Mouse (Mus musculus): ENCODE data around the gene Rs1. TPM values are rescaled to one million over a fixed set of nuclear protein-coding genes. Genes with fewer than 3 reads are reported as not detected.
"Not testable (repeated sequence)": the region's sequence is repeated elsewhere in the genome, so short reads cannot be mapped to it uniquely, and the experiment has no call there.

Rs1 gene
- polyA plus RNA-seq (2011; ENCODE audit: insufficient read depth, insufficient read length, low replicate concordance, missing spikeins), result not detected in 2 replicates

DNA sequence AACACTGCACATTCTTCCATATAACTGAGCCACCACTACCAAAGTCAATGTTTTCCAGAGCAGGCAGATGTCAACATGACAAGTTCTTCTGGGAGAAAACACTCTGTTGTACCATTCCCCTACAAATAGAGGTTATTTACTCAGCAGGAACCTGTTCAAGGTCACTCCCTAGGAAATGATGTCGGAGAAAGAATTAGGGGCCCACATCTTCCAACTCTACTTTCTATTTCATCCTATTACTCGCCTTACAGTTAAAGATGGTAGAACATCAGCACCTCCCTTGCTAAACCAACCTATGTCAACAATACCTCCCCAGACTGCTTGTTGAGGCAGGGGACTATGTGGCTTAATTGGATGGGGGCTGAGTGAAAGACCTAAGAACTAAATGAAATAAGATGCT lies at the start of gene Rs1:
Rs1 (plus strand) TSS at position 301 of the 400 bp plus-strand sequence.
- TF ChIP-seq POLR2A (IDR thresholded peaks at IDR 0.05; ENCODE audit: borderline replicate concordance, control insufficient read depth, low read depth, low read length) (no peak), CTCF (IDR thresholded peaks at IDR 0.05; ENCODE audit: control insufficient read depth, insufficient read depth, low read length) (no peak)
- Histone ChIP-seq H3K4me1 (ENCODE audit: control insufficient read depth, insufficient read depth, low read length) (no peaks in the 10 kb centered on the region; the same call in 1 of the 2 replicates), H3K4me3 (replicated peaks; ENCODE audit: control insufficient read depth, low read depth, low read length) (no peak within 1 kb of the TSS), H3K27ac (ENCODE audit: control insufficient read depth, insufficient read depth, low read depth, low read length, poor library complexity) (no peak within 1 kb of the TSS)
- WGBS, result 83% methylated on average over 2 of the region's 2 CpGs

DNA sequence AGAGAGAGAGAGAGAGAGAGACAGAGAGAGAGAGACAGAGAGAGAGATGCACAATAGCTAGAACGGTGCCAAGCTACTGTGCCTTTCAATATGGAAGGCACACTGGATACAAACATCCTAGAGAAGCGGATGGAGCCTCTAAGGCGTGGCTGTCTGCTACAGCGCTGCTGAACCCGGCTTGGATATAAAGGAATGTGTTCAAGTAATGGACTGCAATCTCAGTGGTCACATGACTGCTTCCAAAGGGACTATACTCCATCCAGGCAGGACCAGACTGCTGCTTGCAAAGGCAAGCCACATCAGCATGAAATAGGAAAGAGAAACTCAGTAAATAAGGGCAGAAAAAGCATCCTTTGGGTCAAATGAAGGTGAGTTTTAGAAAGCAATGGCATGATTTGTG lies 32.2 kb upstream of the Rs1 start, which contains the start of gene Ppef1:
Ppef1 (minus strand) TSS at position 116 of the 400 bp plus-strand sequence.
- WGBS, result 69% methylated on average over 5 of the region's 5 CpGs
- TF ChIP-seq CTCF (IDR thresholded peaks at IDR 0.05; ENCODE audit: control insufficient read depth, insufficient read depth, low read length), result no peak
- H3K4me3 ChIP-seq (replicated peaks; ENCODE audit: control insufficient read depth, low read depth, low read length), result no peak within 1 kb of the TSS

DNA sequence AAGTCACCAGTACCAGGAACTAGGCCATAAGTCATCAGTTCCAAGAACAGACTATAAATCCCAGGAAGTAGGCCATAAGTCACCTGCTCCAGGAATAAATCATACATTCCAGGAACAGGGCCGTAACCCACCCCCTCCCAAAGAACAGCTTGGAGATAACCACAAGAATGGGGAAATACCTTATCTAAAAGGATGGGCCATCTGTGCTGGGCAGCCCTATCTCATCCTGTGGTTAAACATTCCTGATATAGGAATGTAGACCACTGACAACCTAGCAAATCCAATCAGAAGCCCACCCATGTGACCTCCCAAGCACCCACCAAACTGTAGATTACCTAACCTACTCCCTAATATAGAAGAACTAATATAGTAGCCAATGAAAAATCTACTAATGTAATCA lies 22.4 kb upstream of the Rs1 start:
- WGBS, result 52% methylated on average over 1 of the region's 1 CpGs
- Histone ChIP-seq H3K27ac (ENCODE audit: control insufficient read depth, insufficient read depth, low read depth, low read length, poor library complexity) (no peak overlapping the region), H3K4me3 (replicated peaks; ENCODE audit: control insufficient read depth, low read depth, low read length) (no peak overlapping the region), H3K4me1 (ENCODE audit: control insufficient read depth, insufficient read depth, low read length) (no peaks in the 10 kb centered on the region)
- TF ChIP-seq POLR2A (IDR thresholded peaks at IDR 0.05; ENCODE audit: borderline replicate concordance, control insufficient read depth, low read depth, low read length), result no peak
- no peak for TF ChIP-seq CTCF (IDR thresholded peaks at IDR 0.05; ENCODE audit: control insufficient read depth, insufficient read depth, low read length)

More for the DNA sequence above, 32.2 kb upstream of the Rs1 start, which contains the start of gene Ppef1:
- Histone ChIP-seq H3K27ac (ENCODE audit: control insufficient read depth, insufficient read depth, low read depth, low read length, poor library complexity) (no peak within 1 kb of the TSS), H3K4me1 (ENCODE audit: control insufficient read depth, insufficient read depth, low read length) (no peaks in the 10 kb centered on the region)

DNA sequence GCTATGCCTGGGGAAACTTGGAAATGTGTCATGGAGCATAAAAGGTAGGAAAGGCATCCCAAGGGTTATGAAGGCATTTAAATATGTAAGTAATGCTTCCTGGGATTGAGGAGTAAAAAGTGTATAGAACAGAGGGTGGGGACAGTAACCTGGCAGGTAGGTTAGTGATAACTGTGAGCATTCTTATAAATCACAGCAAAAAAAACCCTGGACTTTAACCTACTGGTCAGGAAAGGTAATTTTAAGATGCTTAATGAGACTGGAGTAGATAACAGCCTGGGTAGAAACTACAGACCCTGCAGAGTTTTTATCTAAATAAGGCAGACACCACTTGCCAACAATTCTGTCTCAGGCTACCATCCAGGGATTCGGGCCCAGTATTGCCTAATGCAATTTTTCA lies 19.2 kb upstream of the Rs1 start:
- TF ChIP-seq CTCF (IDR thresholded peaks at IDR 0.05; ENCODE audit: control insufficient read depth, insufficient read depth, low read length), result no peak
- no peak for TF ChIP-seq POLR2A (IDR thresholded peaks at IDR 0.05; ENCODE audit: borderline replicate concordance, control insufficient read depth, low read depth, low read length)
- WGBS, result 71% methylated on average over 1 of the region's 1 CpGs
- Histone ChIP-seq H3K4me1 (ENCODE audit: control insufficient read depth, insufficient read depth, low read length) (no peaks in the 10 kb centered on the region), H3K27ac (ENCODE audit: control insufficient read depth, insufficient read depth, low read depth, low read length, poor library complexity) (no peak overlapping the region), H3K4me3 (replicated peaks; ENCODE audit: control insufficient read depth, low read depth, low read length) (no peak overlapping the region)

DNA sequence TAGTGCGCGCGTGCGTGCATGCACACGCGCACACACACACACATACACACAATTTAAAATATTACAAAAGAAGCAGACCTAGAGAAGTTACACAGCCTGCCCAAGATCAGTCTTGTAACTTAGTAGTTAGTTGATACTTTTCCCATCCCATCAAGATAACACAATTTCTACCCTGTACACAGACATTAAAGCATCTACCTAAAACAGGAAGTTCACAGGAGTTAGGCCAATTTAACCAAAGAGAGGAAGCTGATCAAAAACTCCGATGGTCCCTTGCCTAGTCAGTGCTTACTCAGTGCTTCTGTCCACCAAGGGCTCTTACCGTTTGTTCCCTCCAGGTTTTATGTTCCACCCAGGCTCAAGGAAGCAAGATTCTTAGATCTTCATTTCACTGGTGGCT lies 17.0 kb upstream of the Rs1 start:
- Histone ChIP-seq H3K4me3 (replicated peaks; ENCODE audit: control insufficient read depth, low read depth, low read length) (no peak overlapping the region), H3K4me1 (ENCODE audit: control insufficient read depth, insufficient read depth, low read length) (no peaks in the 10 kb centered on the region), H3K27ac (ENCODE audit: control insufficient read depth, insufficient read depth, low read depth, low read length, poor library complexity) (no peak overlapping the region)
- 78% methylated on average over 8 of the region's 8 CpGs for WGBS
- no peak for TF ChIP-seq POLR2A (IDR thresholded peaks at IDR 0.05; ENCODE audit: borderline replicate concordance, control insufficient read depth, low read depth, low read length)

DNA sequence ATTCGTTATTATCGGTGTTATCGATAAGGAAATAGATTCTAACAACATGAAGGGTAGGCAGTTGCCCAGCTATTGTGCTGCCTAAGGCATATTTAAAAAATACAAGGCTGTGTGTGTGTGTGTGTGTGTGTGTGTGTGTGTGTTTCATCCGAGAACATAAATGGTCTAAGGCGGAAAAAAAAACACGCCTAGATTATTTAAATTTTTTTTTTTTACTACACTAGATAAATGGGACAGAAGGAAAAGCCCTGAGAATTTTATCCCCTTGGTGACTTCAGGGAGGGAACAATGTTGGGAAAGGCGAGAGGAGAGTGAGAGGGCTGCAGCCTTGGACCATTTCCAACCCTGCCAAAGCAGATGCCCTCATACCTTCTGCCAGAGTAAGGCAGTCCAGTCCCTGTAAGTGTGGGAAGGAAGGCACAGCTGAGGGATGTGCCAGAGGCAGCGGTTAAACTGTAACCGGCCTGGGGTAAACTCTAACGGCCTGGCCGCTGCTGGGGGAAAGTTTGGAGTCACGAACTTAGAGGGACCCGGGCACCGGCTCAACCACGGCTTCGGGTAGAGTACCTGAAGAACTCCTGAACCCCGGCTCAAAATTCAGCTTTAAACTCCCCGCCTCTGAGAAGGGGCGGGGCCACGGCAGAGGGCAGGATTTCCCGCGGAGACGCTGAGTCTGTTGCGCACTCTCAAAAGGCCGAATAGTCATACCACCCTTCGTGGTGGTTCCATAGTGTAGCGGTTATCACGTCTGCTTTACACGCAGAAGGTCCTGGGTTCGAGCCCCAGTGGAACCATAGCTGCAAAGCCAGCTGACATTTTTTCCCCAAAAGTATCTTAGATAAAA lies 2.2 kb upstream of the Rs1 start:
- Histone ChIP-seq H3K4me3 (replicated peaks; ENCODE audit: control insufficient read depth, low read depth, low read length) (peak overlapping the region; percentile 70), H3K27ac (ENCODE audit: control insufficient read depth, insufficient read depth, low read depth, low read length, poor library complexity) (no peak overlapping the region), H3K4me1 (ENCODE audit: control insufficient read depth, insufficient read depth, low read length) (no peaks in the 10 kb centered on the region; the same call in 1 of the 2 replicates)
- TF ChIP-seq POLR2A (IDR thresholded peaks at IDR 0.05; ENCODE audit: borderline replicate concordance, control insufficient read depth, low read depth, low read length) (no peak), CTCF (IDR thresholded peaks at IDR 0.05; ENCODE audit: control insufficient read depth, insufficient read depth, low read length) (no peak)
- WGBS, result 20% methylated on average over 30 of the region's 30 CpGs

DNA sequence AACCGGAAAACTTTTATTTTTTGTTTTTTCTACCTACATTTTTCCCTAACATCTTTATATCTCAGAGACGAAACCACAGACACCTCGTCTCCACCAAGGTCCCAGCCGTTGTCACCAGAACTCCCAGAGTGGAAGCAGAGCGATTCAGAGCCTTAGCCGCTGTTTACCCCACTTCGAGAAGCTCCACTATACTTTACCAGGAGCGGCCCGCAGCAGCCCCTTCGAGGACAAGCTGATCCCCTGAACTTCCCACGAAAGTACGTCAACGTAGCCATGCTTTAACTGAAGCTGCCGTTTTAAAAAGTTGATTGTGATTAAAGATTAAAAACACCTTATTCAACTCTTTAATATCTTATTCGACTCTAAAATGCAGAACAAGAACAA lies 1.6 kb upstream of the Rs1 start:
- H3K27ac ChIP-seq (ENCODE audit: control insufficient read depth, insufficient read depth, low read depth, low read length, poor library complexity), result no peak overlapping the region
- WGBS, result 20% methylated on average over 15 of the region's 15 CpGs
- TF ChIP-seq CTCF (IDR thresholded peaks at IDR 0.05; ENCODE audit: control insufficient read depth, insufficient read depth, low read length) (no peak), POLR2A (IDR thresholded peaks at IDR 0.05; ENCODE audit: borderline replicate concordance, control insufficient read depth, low read depth, low read length) (no peak)
- no peaks in the 10 kb centered on the region; the same call in 1 of the 2 replicates for H3K4me1 ChIP-seq (ENCODE audit: control insufficient read depth, insufficient read depth, low read length)
- H3K4me3 ChIP-seq (replicated peaks; ENCODE audit: control insufficient read depth, low read depth, low read length), result peak overlapping the region; percentile 82

DNA sequence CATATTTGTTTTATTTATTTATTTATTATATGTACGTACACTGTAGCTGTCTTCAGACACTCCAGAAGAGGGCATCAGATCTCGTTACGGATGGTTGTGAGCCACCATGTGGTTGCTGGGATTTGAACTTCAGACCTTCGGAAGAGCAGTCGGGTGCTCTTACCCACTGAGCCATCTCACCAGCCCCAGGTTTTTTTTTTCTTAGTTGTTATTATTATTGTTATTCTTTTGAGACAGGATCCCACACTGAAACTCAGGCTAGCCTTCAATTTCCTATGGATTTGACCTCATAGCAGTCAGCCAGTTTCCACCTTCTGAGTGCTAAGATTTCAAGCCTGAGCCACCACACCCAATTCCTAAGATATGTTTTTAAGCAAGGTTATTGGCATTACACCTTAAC lies 1.8 kb downstream of the Rs1 start:
- H3K27ac ChIP-seq (ENCODE audit: control insufficient read depth, insufficient read depth, low read depth, low read length, poor library complexity); H3K4me1 ChIP-seq (ENCODE audit: control insufficient read depth, insufficient read depth, low read length): not testable (repeated sequence)
- 84% methylated on average over 5 of the region's 5 CpGs for WGBS

DNA sequence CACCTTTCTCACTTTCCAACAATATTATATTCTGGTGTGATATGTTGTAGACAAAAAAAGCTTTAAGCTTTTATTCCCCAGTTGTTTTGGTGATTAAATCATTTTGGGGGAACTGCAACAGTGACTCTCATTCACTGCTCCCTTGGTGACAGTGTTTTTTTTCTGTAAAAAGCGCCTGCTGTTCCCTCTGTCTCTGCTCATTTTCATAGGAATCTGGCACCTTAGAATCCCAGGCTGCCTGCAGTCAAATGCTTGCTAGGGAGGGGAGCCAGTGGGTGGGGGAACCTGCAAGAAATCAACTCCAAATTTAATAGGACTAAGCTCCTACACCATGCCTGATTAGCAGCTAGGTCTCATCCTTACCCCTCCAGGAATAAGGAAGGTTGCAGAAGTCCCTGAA lies 5.2 kb downstream of the Rs1 start:
- TF ChIP-seq POLR2A (IDR thresholded peaks at IDR 0.05; ENCODE audit: borderline replicate concordance, control insufficient read depth, low read depth, low read length) (no peak), CTCF (IDR thresholded peaks at IDR 0.05; ENCODE audit: control insufficient read depth, insufficient read depth, low read length) (no peak)
- no peaks in the 10 kb centered on the region for H3K4me1 ChIP-seq (ENCODE audit: control insufficient read depth, insufficient read depth, low read length)
- no peak overlapping the region for H3K4me3 ChIP-seq (replicated peaks; ENCODE audit: control insufficient read depth, low read depth, low read length)
- H3K27ac ChIP-seq (ENCODE audit: control insufficient read depth, insufficient read depth, low read depth, low read length, poor library complexity), result no peak overlapping the region
- WGBS, result 60% methylated on average over 1 of the region's 1 CpGs

More for the DNA sequence above, 1.8 kb downstream of the Rs1 start:
- H3K4me3 ChIP-seq (replicated peaks; ENCODE audit: control insufficient read depth, low read depth, low read length), result not testable (repeated sequence)

Measured in bone marrow, adult 2 months (tissue).